Comparison of ENCODE assay signal across 18 mouse cellular contexts in the genomic region with DNA sequence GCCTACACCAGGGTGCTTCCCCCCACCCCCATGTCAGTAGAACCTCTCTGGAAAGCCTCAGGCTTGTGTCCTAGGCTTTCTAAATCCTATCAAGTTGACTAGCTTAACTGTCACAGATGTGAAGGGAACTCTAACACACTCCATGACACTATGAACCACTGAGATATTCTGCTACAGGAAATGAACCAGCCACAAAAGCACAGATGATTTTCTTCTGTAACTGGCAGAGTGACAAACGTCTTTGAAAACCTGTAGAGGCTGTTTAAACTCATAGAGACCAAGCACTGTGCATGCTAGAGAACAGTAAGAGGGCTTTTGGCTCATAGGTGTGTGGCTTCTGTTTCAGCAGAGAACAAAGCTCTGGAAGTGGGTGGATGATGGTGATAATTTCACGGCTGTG. TPM values are rescaled to one million over a fixed set of nuclear protein-coding genes. Genes with fewer than 3 reads are reported as not detected.
DNase-seq lines count a peak whose midpoint lies in the region; ATAC-seq and TF ChIP-seq lines count a peak whose summit lies in the region.
"Had no signal": no experiment of that assay in that cellular context is flagged by ENCODE, and none has a peak within 500 bp of the region (broad histone marks: within the 10 kb centered on the region; RNA-seq: fewer than 3 reads in every experiment).

No protein-coding gene starts in this region.

- no peak for TF ChIP-seq POLR2A in heart, adult 2 months (IDR thresholded peaks at IDR 0.05; ENCODE audit: insufficient read depth, low read depth, low read length)

- intact Hi-C loops in heart, adult 2 months (cut with DNase I): no loop called here
- intact Hi-C loops in left cerebral cortex, postnatal 14 days (cut with DNase I): no loop called here

- H3K4me1 ChIP-seq in heart, embryonic 15.5 days (replicated peaks): peaks cover 2% of the 10 kb centered on the region
- H3K4me1 ChIP-seq in heart, adult 2 months (ENCODE audit: control insufficient read depth, insufficient read depth, low read length): no peaks in the 10 kb centered on the region

- peaks cover 22% of the 10 kb centered on the region for H3K36me3 ChIP-seq in heart, embryonic 15.5 days
- H3K36me3 ChIP-seq in heart, adult 2 months (ENCODE audit: control insufficient read depth, insufficient read depth, low read length): no peaks in the 10 kb centered on the region

- H3K27ac ChIP-seq in heart, embryonic 15.5 days: 0 out of 2 replicates have a peak overlapping the region, but pooled peaks have one; percentile 16
- H3K27ac ChIP-seq in heart, adult 2 months: no peak overlapping the region
- H3K27ac ChIP-seq: embryonic facial prominence, embryonic 10.5 days; heart, embryonic 10.5 days; kidney, embryonic 15.5 days; lung, embryonic 15.5 days; neural tube, embryonic 15.5 days had no signal

- 57% methylated on average over 2 of the region's 2 CpGs for WGBS in heart, embryonic 15.5 days
- 40% methylated on average over 2 of the region's 2 CpGs for WGBS in heart, adult 2 months

- DNase-seq in heart, adult 2 months: no peak
- DNase-seq in spleen, postnatal 36 days (ENCODE audit: low spot score in 2 of 2): peak; percentile 40 to 43
- DNase-seq in spleen, postnatal 14 days (ENCODE audit: low spot score in 2 of 2): no peak
- DNase-seq in thymus, postnatal 36 days: peak; percentile 32 to 37
- no peak for DNase-seq in left cerebral cortex, postnatal 14 days (ENCODE audit: low spot score in 2 of 2)
- DNase-seq in neural tube, embryonic 10.5 days (ENCODE audit: extremely low spot score, low spot score): no peak
- DNase-seq: cerebellum, postnatal 14 days had no signal

- H3K4me2 ChIP-seq in heart, embryonic 15.5 days: no peak overlapping the region
- H3K4me2 ChIP-seq: kidney, embryonic 15.5 days; liver, embryonic 11.5 days; lung, embryonic 15.5 days; neural tube, embryonic 15.5 days had no signal

- H3K9me3 ChIP-seq in heart, embryonic 15.5 days (replicated peaks): no peaks in the 10 kb centered on the region
- H3K9me3 ChIP-seq: embryonic facial prominence, embryonic 10.5 days; G1E; heart, embryonic 10.5 days; kidney, embryonic 15.5 days; lung, embryonic 15.5 days; neural tube, embryonic 15.5 days had no signal

- H3K4me3 ChIP-seq in heart, embryonic 15.5 days: no peak overlapping the region
- H3K4me3 ChIP-seq in heart, adult 2 months: no peak overlapping the region
- H3K4me3 ChIP-seq: embryonic facial prominence, embryonic 10.5 days; erythroblast, embryonic 14.5 days; heart, embryonic 10.5 days; kidney, embryonic 15.5 days; lung, embryonic 15.5 days; neural tube, embryonic 15.5 days had no signal

- H3K9ac ChIP-seq in heart, embryonic 15.5 days: no peak overlapping the region
- no peak overlapping the region for H3K9ac ChIP-seq in heart, adult 2 months (ENCODE audit: low read depth, low read length)
- H3K9ac ChIP-seq: kidney, embryonic 15.5 days; lung, embryonic 15.5 days; neural tube, embryonic 15.5 days had no signal

- no peak for TF ChIP-seq CTCF in heart, adult 2 months (IDR thresholded peaks at IDR 0.05)

- no peaks in the 10 kb centered on the region for H3K27me3 ChIP-seq in heart, embryonic 15.5 days
- no peaks in the 10 kb centered on the region for H3K27me3 ChIP-seq in heart, adult 2 months (ENCODE audit: control insufficient read depth, insufficient read depth, low read length)
- H3K27me3 ChIP-seq: kidney, embryonic 15.5 days; lung, embryonic 15.5 days; neural tube, embryonic 15.5 days had no signal

- no peak for TF ChIP-seq EP300 in heart, adult 2 months (IDR thresholded peaks at IDR 0.05; ENCODE audit: insufficient read depth, low read depth, low read length)

- ATAC-seq in heart, embryonic 15.5 days (replicated peaks; ENCODE audit: insufficient number of reproducible peaks, insufficient read depth, low FRiP score, low read depth): no peak
- ATAC-seq in inflammation-experienced regulatory T-cells, adult 6 months: peak; percentile 87
- ATAC-seq: forebrain, embryonic 16.5 days had no signal

- H3K79me2 ChIP-seq in heart, adult 2 months (replicated peaks; ENCODE audit: control insufficient read depth, insufficient read depth, low read length): no peaks in the 10 kb centered on the region

RNA-seq across cellular contexts. Expression of a gene that starts 8.1 kb away (rescaled TPM):
- polyA plus RNA-seq in heart, embryonic 15.5 days (2015; fragmentation: Nextera tagmentation; extraction: Ambion mirVana): 8.3 and 10.2 TPM in 2 replicates
- 1 to 10 TPM; 1.5 to 3.5 TPM for total RNA-seq in heart, adult 2 months (2021)
- polyA plus RNA-seq in heart, adult 2 months (2012; rRNA removed): 2.4 and 2.8 TPM in 2 replicates
- polyA plus RNA-seq in inflammation-experienced regulatory T-cells, adult 6 months (2017; shearing (Covaris generic)): 10 to 100 TPM in 1 of 3 experiments, 1 to 10 TPM in 2; 9.0 to 11.1 (median 9.3) TPM
- total RNA-seq in left cerebral cortex, postnatal 14 days (2021): 10 to 100 TPM; 16.1 to 16.3 TPM

RNA-seq across cellular contexts. Expression of a gene that starts 40.0 kb away (rescaled TPM):
- polyA plus RNA-seq in heart, embryonic 15.5 days (2015; fragmentation: Nextera tagmentation; extraction: Ambion mirVana): 0.60 and 1.0 TPM in 2 replicates
- total RNA-seq in heart, adult 2 months (2021): 1 to 10 TPM; 4.1 to 4.2 TPM
- 6.7 and 9.0 TPM in 2 replicates for polyA plus RNA-seq in heart, adult 2 months (2012; rRNA removed)
- not detected for polyA plus RNA-seq in inflammation-experienced regulatory T-cells, adult 6 months (2017; shearing (Covaris generic))
- total RNA-seq in left cerebral cortex, postnatal 14 days (2021): 100 to 1,000 TPM; 594 to 653 TPM

RNA-seq across cellular contexts. Expression of a gene that starts 41.7 kb away (rescaled TPM):
- polyA plus RNA-seq in heart, embryonic 15.5 days (2015; fragmentation: Nextera tagmentation; extraction: Ambion mirVana): 144 and 160 TPM in 2 replicates
- 10 to 100 TPM; 78.6 to 94.2 TPM for total RNA-seq in heart, adult 2 months (2021)
- 85.1 and 96.6 TPM in 2 replicates for polyA plus RNA-seq in heart, adult 2 months (2012; rRNA removed)
- polyA plus RNA-seq in inflammation-experienced regulatory T-cells, adult 6 months (2017; shearing (Covaris generic)): 100 to 1,000 TPM; 132 to 166 (median 135) TPM
- 100 to 1,000 TPM; 127 to 133 TPM for total RNA-seq in left cerebral cortex, postnatal 14 days (2021)

RNA-seq across cellular contexts. Expression of a gene that starts 47.8 kb away (rescaled TPM):
- 4.7 and 5.7 TPM in 2 replicates for polyA plus RNA-seq in heart, embryonic 15.5 days (2015; fragmentation: Nextera tagmentation; extraction: Ambion mirVana)
- 10 to 100 TPM; 15.0 to 16.9 TPM for total RNA-seq in heart, adult 2 months (2021)
- polyA plus RNA-seq in heart, adult 2 months (2012; rRNA removed): 35.0 and 35.9 TPM in 2 replicates
- 10 to 100 TPM in 1 of 3 experiments, 1 to 10 TPM in 2; 5.1 to 23.3 (median 6.8) TPM for polyA plus RNA-seq in inflammation-experienced regulatory T-cells, adult 6 months (2017; shearing (Covaris generic))
- total RNA-seq in left cerebral cortex, postnatal 14 days (2021): 10 to 100 TPM; 25.3 to 25.4 TPM

RNA-seq across cellular contexts. Expression of a gene that starts 48.2 kb away (rescaled TPM):
- 7.3 and 9.5 TPM in 2 replicates for polyA plus RNA-seq in heart, embryonic 15.5 days (2015; fragmentation: Nextera tagmentation; extraction: Ambion mirVana)
- total RNA-seq in heart, adult 2 months (2021): 10 to 100 TPM; 17.8 to 18.1 TPM
- polyA plus RNA-seq in heart, adult 2 months (2012; rRNA removed): 35.3 and 36.8 TPM in 2 replicates
- polyA plus RNA-seq in inflammation-experienced regulatory T-cells, adult 6 months (2017; shearing (Covaris generic)): 10 to 100 TPM in 2 of 3 experiments, 1 to 10 TPM in 1; 8.2 to 17.5 (median 14.2) TPM
- total RNA-seq in left cerebral cortex, postnatal 14 days (2021): 10 to 100 TPM; 16.8 to 20.2 TPM

Comparison
In these comparisons a context has a peak if more than half of its experiments do, and no peak if none do; other contexts are left out.
1. DNase-seq: peak in spleen, postnatal 36 days (2 of 2) and thymus, postnatal 36 days (2 of 2); none in heart, adult 2 months (0 of 2), spleen, postnatal 14 days (0 of 2), left cerebral cortex, postnatal 14 days (0 of 2) and neural tube, embryonic 10.5 days (single experiment).